Comparison of ENCODE assay signal across 8 mouse cellular contexts in genomic region chr4:109983281-109984001, GRCm38 (mm10). TPM values are rescaled to one million over a fixed set of nuclear protein-coding genes. Genes with fewer than 3 reads are reported as not detected.
DNase-seq lines count a peak whose midpoint lies in the region; ATAC-seq and TF ChIP-seq lines count a peak whose summit lies in the region.
"Had no signal": no experiment of that assay in that cellular context is flagged by ENCODE, and none has a peak within 500 bp of the region (broad histone marks: within the 10 kb centered on the region; RNA-seq: fewer than 3 reads in every experiment).

No protein-coding gene starts in this region.

- TF ChIP-seq POLR2A in small intestine, adult 2 months (IDR thresholded peaks at IDR 0.05; ENCODE audit: low read depth, low read length): no peak

- 0 out of 2 replicates have a peak, but pooled peaks have one; percentile 23 for ATAC-seq in lung, postnatal 0 days
- ATAC-seq in forebrain, embryonic 11.5 days (replicated peaks; ENCODE audit: low FRiP score): peak; percentile 6; the same call in 1 of the 2 replicates
- ATAC-seq in intestine, embryonic 15.5 days: peak; percentile 39; the same call in 1 of the 2 replicates

- no peak for DNase-seq in lung, postnatal 0 days (ENCODE audit: low spot score)
- no peak for DNase-seq in lung, postnatal 36 days
- peak; percentile 83 for DNase-seq in forebrain, embryonic 11.5 days (ENCODE audit: low spot score)
- no peak for DNase-seq in ovary, postnatal 14 days (ENCODE audit: low spot score)
- no peak for DNase-seq in thymus, postnatal 25 days

- WGBS in lung, postnatal 0 days: 4% methylated on average over 49 of the region's 49 CpGs
- under 1% methylated on average over 49 of the region's 49 CpGs for WGBS in forebrain, embryonic 11.5 days
- WGBS in intestine, embryonic 15.5 days: 2% methylated on average over 49 of the region's 49 CpGs
- 4% methylated on average over 49 of the region's 49 CpGs for WGBS in small intestine, adult 2 months

- no peak overlapping the region for H3K27ac ChIP-seq in lung, postnatal 0 days (ENCODE audit: low read length)
- peak overlapping the region; percentile 93 for H3K27ac ChIP-seq in forebrain, embryonic 11.5 days (ENCODE audit: low read depth, low read length)
- no peak overlapping the region for H3K27ac ChIP-seq in intestine, embryonic 15.5 days
- H3K27ac ChIP-seq in small intestine, adult 2 months (ENCODE audit: insufficient read depth, low read depth, low read length): no peak overlapping the region
- H3K27ac ChIP-seq: neural tube, embryonic 12.5 days had no signal

- no peaks in the 10 kb centered on the region for H3K9me3 ChIP-seq in lung, postnatal 0 days (ENCODE audit: low read length)
- H3K9me3 ChIP-seq in forebrain, embryonic 11.5 days (ENCODE audit: control insufficient read depth, low read length): no peaks in the 10 kb centered on the region
- H3K9me3 ChIP-seq in intestine, embryonic 15.5 days: no peaks in the 10 kb centered on the region
- H3K9me3 ChIP-seq: neural tube, embryonic 12.5 days had no signal

- peaks cover 78% of the 10 kb centered on the region for H3K27me3 ChIP-seq in lung, postnatal 0 days (replicated peaks; ENCODE audit: insufficient read depth, low read length)
- peaks cover 75% of the 10 kb centered on the region for H3K27me3 ChIP-seq in forebrain, embryonic 11.5 days (ENCODE audit: control insufficient read depth, insufficient read depth, low read length)
- peaks cover 95% of the 10 kb centered on the region for H3K27me3 ChIP-seq in intestine, embryonic 15.5 days (replicated peaks)
- H3K27me3 ChIP-seq in small intestine, adult 2 months (ENCODE audit: control insufficient read depth, insufficient read depth, low read length): peaks cover 96% of the 10 kb centered on the region

- H3K36me3 ChIP-seq in lung, postnatal 0 days (ENCODE audit: insufficient read depth, low read length): no peaks in the 10 kb centered on the region
- H3K36me3 ChIP-seq in forebrain, embryonic 11.5 days (ENCODE audit: control insufficient read depth, insufficient read depth, low read length): no peaks in the 10 kb centered on the region
- H3K36me3 ChIP-seq in intestine, embryonic 15.5 days: no peaks in the 10 kb centered on the region
- no peaks in the 10 kb centered on the region for H3K36me3 ChIP-seq in small intestine, adult 2 months (ENCODE audit: control insufficient read depth, insufficient read depth, low read length)
- H3K36me3 ChIP-seq: neural tube, embryonic 12.5 days had no signal

- TF ChIP-seq EP300 in lung, postnatal 0 days (IDR thresholded peaks at IDR 0.05): no peak

- H3K9ac ChIP-seq in lung, postnatal 0 days (replicated peaks; ENCODE audit: low read depth): no peak overlapping the region
- peak overlapping the region; percentile 97 for H3K9ac ChIP-seq in forebrain, embryonic 11.5 days (ENCODE audit: low read length)
- no peak overlapping the region for H3K9ac ChIP-seq in intestine, embryonic 15.5 days
- H3K9ac ChIP-seq: neural tube, embryonic 12.5 days had no signal

- no peaks in the 10 kb centered on the region; the same call in 1 of the 2 replicates for H3K4me1 ChIP-seq in lung, postnatal 0 days (ENCODE audit: insufficient read depth, low read depth, low read length)
- peaks cover 22% of the 10 kb centered on the region for H3K4me1 ChIP-seq in forebrain, embryonic 11.5 days (replicated peaks; ENCODE audit: control insufficient read depth, insufficient read depth, low read length)
- peaks cover 24% of the 10 kb centered on the region for H3K4me1 ChIP-seq in intestine, embryonic 15.5 days (replicated peaks)
- H3K4me1 ChIP-seq in small intestine, adult 2 months (ENCODE audit: control insufficient read depth, insufficient read depth, insufficient read length, low read length): peaks cover 18% of the 10 kb centered on the region

- TF ChIP-seq CTCF in lung, postnatal 0 days (IDR thresholded peaks at IDR 0.05): no peak
- TF ChIP-seq CTCF in small intestine, adult 2 months (IDR thresholded peaks at IDR 0.05; ENCODE audit: extremely low read depth, insufficient read length, insufficient replicate concordance, low read depth, low read length): no peak

- peak overlapping the region; percentile 29; the same call in 1 of the 2 replicates for H3K4me3 ChIP-seq in lung, postnatal 0 days (ENCODE audit: low read depth, low read length)
- H3K4me3 ChIP-seq in forebrain, embryonic 11.5 days (ENCODE audit: low read depth, low read length): peak overlapping the region; percentile 81
- peak overlapping the region; percentile 22 for H3K4me3 ChIP-seq in intestine, embryonic 15.5 days (replicated peaks)
- peak overlapping the region; percentile 44 for H3K4me3 ChIP-seq in small intestine, adult 2 months (ENCODE audit: low read depth, low read length)
- H3K4me3 ChIP-seq: neural tube, embryonic 12.5 days had no signal

- H3K4me2 ChIP-seq in lung, postnatal 0 days (replicated peaks; ENCODE audit: low read depth, low read length): peak overlapping the region; percentile 40
- H3K4me2 ChIP-seq in forebrain, embryonic 11.5 days (ENCODE audit: low read depth, low read length, severe bottlenecking): peak overlapping the region; percentile 71
- H3K4me2 ChIP-seq in intestine, embryonic 15.5 days (replicated peaks): peak overlapping the region; percentile 44

RNA-seq across cellular contexts. Expression of gene Dmrta2, which starts 5.6 kb away (rescaled TPM):
- polyA plus RNA-seq in lung, postnatal 0 days (2015; fragmentation: Nextera tagmentation; extraction: Ambion mirVana): 0.05 TPM in 1 of 2 replicates, not detected in the other
- 12.5 and 16.9 TPM in 2 replicates for polyA plus RNA-seq in forebrain, embryonic 11.5 days (2014; fragmentation: Nextera tagmentation; extraction: Ambion mirVana)
- polyA plus RNA-seq in intestine, embryonic 15.5 days (2015; fragmentation: Nextera tagmentation; extraction: Ambion mirVana): 0.05 TPM in 2 replicates
- 0.51 and 0.93 TPM in 2 replicates for polyA plus RNA-seq in small intestine, adult 2 months (2012; rRNA removed)

Comparison
In these comparisons a context has a peak if more than half of its experiments do, and no peak if none do; other contexts are left out.
1. H3K4me3 ChIP-seq: peak in every context shown above with its lines; median percentile 81 in forebrain, embryonic 11.5 days; 44 in small intestine, adult 2 months; 29 in lung, postnatal 0 days; 22 in intestine, embryonic 15.5 days.